Mouse (Mus musculus) MEL (cell line): ENCODE data around the gene Cfhr1. TPM values are rescaled to one million over a fixed set of nuclear protein-coding genes. Genes with fewer than 3 reads are reported as not detected.

Source experiments
- DNase-seq: peaks from one replicate; pipeline ENCODE4 v3.0.0; 2011; ENCODE audit warnings: low read depth, low spot score
- H3K27ac ChIP-seq: 2 replicates; pipeline ENCODE4 v1.5.1; 2012; ENCODE audit warnings: low read depth, mild to moderate bottlenecking, control low read depth, low read length, moderate library complexity; ENCODE audit not compliant: control insufficient read depth
- H3K27me3 ChIP-seq, 2 experiments: fragments of 150-350 bp in 1 of 2; sonication (generic) in 1 of 2; 2 replicates each; pipeline ENCODE4 v1.6.1; 2012; ENCODE audit warnings: low read length in 2 of 2, mild to moderate bottlenecking in 2 of 2, improper control_type of control experiment in 1 of 2, moderate library complexity in 1 of 2; ENCODE audit not compliant: insufficient read depth in 2 of 2, control insufficient read depth in 1 of 2
- H3K36me3 ChIP-seq, 2 experiments: 2 replicates each; pipeline ENCODE4 v1.6.1; 2012 to 2014; ENCODE audit warnings: low read length in 2 of 2, improper control_type of control experiment in 1 of 2, inconsistent platforms in 1 of 2, mild to moderate bottlenecking in 1 of 2; ENCODE audit not compliant: insufficient read depth in 2 of 2, control insufficient read depth in 1 of 2
- H3K4me1 ChIP-seq, 2 experiments: fragments of 150-350 bp in 1 of 2; sonication (generic) in 1 of 2; 2 replicates each; pipeline ENCODE4 v1.6.1; 2012; ENCODE audit warnings: low read length in 2 of 2, improper control_type of control experiment in 1 of 2, mild to moderate bottlenecking in 1 of 2; ENCODE audit not compliant: insufficient read depth in 2 of 2, control insufficient read depth in 1 of 2
- H3K4me3 ChIP-seq, 2 experiments: fragments of 150-350 bp in 1 of 2; sonication (generic) in 1 of 2; 2 replicates each; pipeline ENCODE4 v1.5.1; 2012; ENCODE audit warnings: low read depth in 2 of 2, low read length in 2 of 2, mild to moderate bottlenecking in 2 of 2, moderate library complexity in 2 of 2, control low read depth in 1 of 2, improper control_type of control experiment in 1 of 2; ENCODE audit not compliant: control insufficient read depth in 1 of 2, insufficient read depth in 1 of 2
- H3K79me2 ChIP-seq: 2 replicates; pipeline ENCODE4 v1.6.1; 2012; ENCODE audit warnings: mild to moderate bottlenecking, low read length, moderate library complexity; ENCODE audit not compliant: control insufficient read depth, poor library complexity, insufficient read depth
- H3K9ac ChIP-seq: 2 replicates; pipeline ENCODE4 v1.6.1; 2012; ENCODE audit warnings: low read depth, mild to moderate bottlenecking, control low read depth, low read length, moderate library complexity; ENCODE audit not compliant: control insufficient read depth, poor library complexity, severe bottlenecking
- H3K9me3 ChIP-seq: fragments of 150-350 bp; sonication (generic); replicated peaks from 2 replicates; pipeline ENCODE4 v1.6.1; 2012; ENCODE audit warnings: mild to moderate bottlenecking, low read length, improper control_type of control experiment, moderate library complexity; ENCODE audit not compliant: insufficient read depth
- BHLHE40 ChIP-seq: IDR thresholded peaks from 2 replicates; pipeline ENCODE4 v1.6.1; 2012; ENCODE audit warnings: low read depth, mild to moderate bottlenecking, inconsistent platforms, low read length, improper control_type of control experiment, borderline replicate concordance
- CHD1 ChIP-seq: IDR thresholded peaks from 2 replicates; pipeline ENCODE4 v1.6.1; 2012; ENCODE audit warnings: low read depth, mild to moderate bottlenecking, inconsistent platforms, low read length, improper control_type of control experiment
- CTCF ChIP-seq, 3 experiments: IDR thresholded peaks in 2 of 3; conservative IDR thresholded peaks in 1 of 3; 2 replicates each; pipeline ENCODE4 v1.5.1; 2011 to 2012; ENCODE audit warnings: low read length in 3 of 3, low read depth in 2 of 3, mild to moderate bottlenecking in 2 of 3, improper control_type of control experiment in 1 of 3, inconsistent platforms in 1 of 3, mixed read lengths in 1 of 3, moderate library complexity in 1 of 3; ENCODE audit not compliant: control insufficient read depth in 1 of 3, insufficient read depth in 1 of 3, poor library complexity in 1 of 3, severe bottlenecking in 1 of 3
- E2F4 ChIP-seq: IDR thresholded peaks from 2 replicates; pipeline ENCODE4 v1.6.1; 2011; ENCODE audit warnings: low read depth, low read length, improper control_type of control experiment, borderline replicate concordance
- ELF1 ChIP-seq: IDR thresholded peaks from 2 replicates; pipeline ENCODE4 v1.6.1; 2014; ENCODE audit warnings: low read depth, mild to moderate bottlenecking, inconsistent platforms, low read length, improper control_type of control experiment, moderate library complexity
- GABPA ChIP-seq: IDR thresholded peaks from 2 replicates; pipeline ENCODE4 v1.6.1; 2012; ENCODE audit warnings: low read depth, mild to moderate bottlenecking, inconsistent platforms, low read length, improper control_type of control experiment, moderate library complexity
- KAT2A ChIP-seq: conservative IDR thresholded peaks from 2 replicates; pipeline ENCODE4 v1.6.1; 2012; ENCODE audit warnings: low read depth, low read length, improper control_type of control experiment, inconsistent platforms
- MAX ChIP-seq: IDR thresholded peaks from 2 replicates; pipeline ENCODE4 v1.6.1; 2011; ENCODE audit warnings: low read length, improper control_type of control experiment
- MAZ ChIP-seq: IDR thresholded peaks from 2 replicates; pipeline ENCODE4 v1.6.1; 2012; ENCODE audit warnings: low read depth, mild to moderate bottlenecking, inconsistent platforms, low read length, improper control_type of control experiment
- MXI1 ChIP-seq: IDR thresholded peaks from 2 replicates; pipeline ENCODE4 v1.6.1; 2011; ENCODE audit warnings: mild to moderate bottlenecking, low read depth, low read length, improper control_type of control experiment
- RCOR1 ChIP-seq: IDR thresholded peaks from 2 replicates; pipeline ENCODE4 v1.6.1; 2012; ENCODE audit warnings: low read depth, mild to moderate bottlenecking, inconsistent platforms, low read length, improper control_type of control experiment
- TAL1 ChIP-seq: IDR thresholded peaks from 2 replicates; pipeline ENCODE4 v1.6.1; 2012; ENCODE audit warnings: mild to moderate bottlenecking, inconsistent platforms, low read length, moderate library complexity, mixed read lengths
- TBP ChIP-seq: IDR thresholded peaks from 2 replicates; pipeline ENCODE4 v1.8.0; 2011; ENCODE audit warnings: low read depth, low read length, improper control_type of control experiment
- TCF12 ChIP-seq: IDR thresholded peaks from 2 replicates; pipeline ENCODE4 v1.6.1; 2014; ENCODE audit warnings: low read depth, mild to moderate bottlenecking, inconsistent platforms, low read length, improper control_type of control experiment, moderate library complexity
- UBTF ChIP-seq: IDR thresholded peaks from 2 replicates; pipeline ENCODE4 v1.6.1; 2012; ENCODE audit warnings: low read depth, mild to moderate bottlenecking, inconsistent platforms, low read length, improper control_type of control experiment, moderate library complexity, borderline replicate concordance; ENCODE audit not compliant: insufficient read depth
- USF2 ChIP-seq, 2 experiments: IDR thresholded peaks; 2 replicates each; pipeline ENCODE4 v1.6.1; 2011 to 2012; ENCODE audit warnings: improper control_type of control experiment in 2 of 2, low read length in 2 of 2, borderline replicate concordance in 1 of 2, inconsistent platforms in 1 of 2, low read depth in 1 of 2, mild to moderate bottlenecking in 1 of 2; ENCODE audit not compliant: insufficient read depth in 1 of 2
- ZMIZ1 ChIP-seq: IDR thresholded peaks from 2 replicates; pipeline ENCODE4 v1.6.1; 2012; ENCODE audit warnings: low read depth, mild to moderate bottlenecking, inconsistent platforms, low read length, improper control_type of control experiment, moderate library complexity
- polyA plus RNA-seq, 2 experiments: library from polyadenylated mRNA; stranded (reverse) in 1 of 2; unstranded in 1 of 2; fragments of >175 nt in 1 of 2; fragments of >200 nt in 1 of 2; gene quantifications; 2 replicates each; pipeline versions ENCODE4 v1.2.1 to v1.2.4; 2012; ENCODE audit warnings: low replicate concordance in 2 of 2, low read depth in 1 of 2; ENCODE audit not compliant: insufficient read length in 2 of 2, insufficient read depth in 1 of 2, missing spikeins in 1 of 2
- total RNA-seq: library from RNA; depleted of rRNA; stranded (reverse); fragments of 300-350 nt; gene quantifications from 2 replicates; pipeline ENCODE4 v1.2.3, GENCODE M21; 2012

Cfhr1 gene
- total and polyA plus RNA-seq, 3 experiments = not detected

- Histone ChIP-seq H3K27me3 (no peaks in the 10 kb centered on the region), H3K36me3 (no peaks in the 10 kb centered on the region), H3K4me3 (no peak overlapping the region), H3K79me2 (no peaks in the 10 kb centered on the region), H3K4me1 (no peaks in the 10 kb centered on the region), H3K9ac (no peak overlapping the region), H3K27ac (no peak overlapping the region), H3K9me3 (no peaks in the 10 kb centered on the region)
- no peak for TF ChIP-seq KAT2A
- no peak for TF ChIP-seq BHLHE40
- no peak for TF ChIP-seq RCOR1
- TF ChIP-seq GABPA = no peak
- TF ChIP-seq CHD1 = no peak
- TF ChIP-seq MXI1 = no peak
- TF ChIP-seq CTCF (IDR thresholded peaks at IDR 0.05 in 2 of 3, conservative IDR thresholded peaks at IDR 0.05 in 1 of 3; ENCODE audit: control insufficient read depth in 1 of 3, insufficient read depth in 1 of 3, low read depth in 2 of 3, low read length in 3 of 3, poor library complexity in 1 of 3, severe bottlenecking in 1 of 3) = no peak
- no peak for TF ChIP-seq E2F4
- no peak for TF ChIP-seq TCF12
- no peak for TF ChIP-seq ZMIZ1
- no peak for DNase-seq
Observed at GRCm38 (mm10) chr1:139514556-139514955, 45.5 kb downstream of the Cfhr1 start.

- H3K4me3 ChIP-seq = no peak within 1 kb of the TSS
- no peak for TF ChIP-seq MAZ
- TF ChIP-seq USF2 (IDR thresholded peaks at IDR 0.05; ENCODE audit: borderline replicate concordance in 1 of 2, insufficient read depth in 1 of 2, low read depth in 1 of 2, low read length in 2 of 2) = no peak
- no peak for TF ChIP-seq MXI1
- TF ChIP-seq UBTF = no peak
- TF ChIP-seq TAL1 = no peak
- TF ChIP-seq MAX = no peak
- no peak for TF ChIP-seq CHD1
- TF ChIP-seq ELF1 = no peak
- TF ChIP-seq BHLHE40 = no peak
- no peak for TF ChIP-seq TBP
- TF ChIP-seq CTCF (IDR thresholded peaks at IDR 0.05 in 2 of 3, conservative IDR thresholded peaks at IDR 0.05 in 1 of 3; ENCODE audit: control insufficient read depth in 1 of 3, insufficient read depth in 1 of 3, low read depth in 2 of 3, low read length in 3 of 3, poor library complexity in 1 of 3, severe bottlenecking in 1 of 3) = no peak
- no peak within 1 kb of the TSS for H3K9ac ChIP-seq
- DNase-seq = no peak
- H3K4me1 ChIP-seq = no peaks in the 10 kb centered on the region
- no peaks in the 10 kb centered on the region for H3K27me3 ChIP-seq
- no peaks in the 10 kb centered on the region for H3K36me3 ChIP-seq
- no peak within 1 kb of the TSS for H3K27ac ChIP-seq
- H3K9me3 ChIP-seq = no peaks in the 10 kb centered on the region
- no peaks in the 10 kb centered on the region for H3K79me2 ChIP-seq
Observed at GRCm38 (mm10) chr1:139501258-139501752, 58.8 kb downstream of the Cfhr1 start, which contains the start of gene F13b. Gene F13b (plus strand): TSS chr1:139501702.
